Mouse (Mus musculus): ENCODE measurements around the gene Rpp25l. TPM values are rescaled to one million over a fixed set of nuclear protein-coding genes. Genes with fewer than 3 reads are reported as not detected.

Rpp25l gene
- polyA plus RNA-seq, 1 experiment from 2014 or later = 38.0 TPM

DNA sequence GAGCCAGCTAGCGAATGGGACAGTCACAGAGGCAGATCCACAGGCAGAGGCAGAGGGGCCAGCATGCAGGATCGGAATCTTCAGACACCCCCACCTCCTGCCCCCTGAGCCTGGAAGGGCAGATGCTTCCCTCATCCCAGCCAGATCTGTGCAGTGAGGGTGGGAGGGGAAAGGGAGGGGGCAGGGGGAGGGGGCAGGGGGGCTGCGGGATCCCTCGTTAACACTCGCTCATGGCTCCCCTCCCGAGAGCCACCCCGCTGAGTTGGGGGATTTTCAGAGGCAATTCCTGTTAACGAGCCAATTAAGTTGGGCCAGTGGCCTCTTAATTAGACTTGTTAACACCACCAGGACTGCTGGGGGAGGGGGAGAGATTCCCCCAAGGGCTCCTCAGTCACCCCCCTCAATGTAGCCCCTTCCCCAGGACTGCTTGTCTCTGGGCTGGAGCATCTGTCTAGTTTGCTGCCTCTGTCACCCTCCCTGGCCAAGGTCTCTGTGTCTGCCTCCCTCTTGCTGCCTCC is 41.3 kb downstream of the Rpp25l start:
- no peaks in the 10 kb centered on the region for H3K27me3 ChIP-seq (ENCODE audit: control insufficient read depth, insufficient read depth, low read length)
- H3K36me3 ChIP-seq (ENCODE audit: control insufficient read depth, insufficient read depth, low read length) = no peaks in the 10 kb centered on the region
- DNase-seq (ENCODE audit: low spot score) = no peak
- no peak overlapping the region for H3K27ac ChIP-seq (replicated peaks)
- TF ChIP-seq EP300 (optimal IDR thresholded peaks at IDR 0.05) (no peak), CTCF (IDR thresholded peaks at IDR 0.05; ENCODE audit: low read depth) (no peak)
- 38% methylated on average over 8 of the region's 8 CpGs for WGBS
- no peak overlapping the region for H3K4me2 ChIP-seq (replicated peaks; ENCODE audit: low read depth)
- H3K4me3 ChIP-seq (ENCODE audit: low read depth, low read length) = no peak overlapping the region
- H3K4me1 ChIP-seq (replicated peaks; ENCODE audit: control insufficient read depth, insufficient read depth) = peaks cover 2% of the 10 kb centered on the region; the same call in 1 of the 2 replicates
- ATAC-seq (ENCODE audit: low FRiP score, low TSS enrichment) = peak; percentile 34; the same call in 1 of the 2 replicates
- no peak overlapping the region for H3K9ac ChIP-seq (ENCODE audit: low read length)
- H3K9me3 ChIP-seq (ENCODE audit: control insufficient read depth, low read length) = no peaks in the 10 kb centered on the region

DNA sequence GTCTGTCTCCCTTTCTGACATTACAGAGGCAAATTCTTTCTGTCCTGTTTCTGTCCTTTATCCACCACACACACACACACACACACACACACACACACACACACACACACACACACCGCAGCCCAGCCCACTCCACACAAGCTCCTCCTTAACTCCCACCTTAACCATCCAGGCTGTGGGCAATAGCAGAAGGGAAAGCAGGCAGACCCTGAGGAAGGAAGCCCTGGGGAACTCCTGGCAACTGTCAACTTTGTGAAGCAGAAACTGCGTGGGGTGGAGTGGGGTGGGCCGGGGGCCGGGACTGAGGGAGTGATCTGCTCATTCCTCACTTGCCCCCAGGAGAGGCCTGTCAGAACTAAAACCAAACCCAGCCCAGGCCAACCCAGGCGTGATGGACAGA is 41.8 kb downstream of the Rpp25l start:
- 0 out of 2 replicates have a peak, but pooled peaks have one; percentile 11 for ATAC-seq (ENCODE audit: low FRiP score, low TSS enrichment)
- Histone ChIP-seq H3K27ac (replicated peaks) (no peak overlapping the region), H3K36me3 (ENCODE audit: control insufficient read depth, insufficient read depth, low read length) (no peaks in the 10 kb centered on the region), H3K9me3 (ENCODE audit: control insufficient read depth, low read length) (no peaks in the 10 kb centered on the region), H3K4me3 (ENCODE audit: low read depth, low read length) (no peak overlapping the region), H3K4me1 (replicated peaks; ENCODE audit: control insufficient read depth, insufficient read depth) (no peaks in the 10 kb centered on the region; the same call in 1 of the 2 replicates), H3K9ac (ENCODE audit: low read length) (no peak overlapping the region), H3K4me2 (replicated peaks; ENCODE audit: low read depth) (no peak overlapping the region), H3K27me3 (ENCODE audit: control insufficient read depth, insufficient read depth, low read length) (no peaks in the 10 kb centered on the region)
- DNase-seq (ENCODE audit: low spot score) = no peak
- 39% methylated on average over 5 of the region's 5 CpGs for WGBS
- TF ChIP-seq EP300 (optimal IDR thresholded peaks at IDR 0.05) (no peak), CTCF (IDR thresholded peaks at IDR 0.05; ENCODE audit: low read depth) (no peak)

DNA sequence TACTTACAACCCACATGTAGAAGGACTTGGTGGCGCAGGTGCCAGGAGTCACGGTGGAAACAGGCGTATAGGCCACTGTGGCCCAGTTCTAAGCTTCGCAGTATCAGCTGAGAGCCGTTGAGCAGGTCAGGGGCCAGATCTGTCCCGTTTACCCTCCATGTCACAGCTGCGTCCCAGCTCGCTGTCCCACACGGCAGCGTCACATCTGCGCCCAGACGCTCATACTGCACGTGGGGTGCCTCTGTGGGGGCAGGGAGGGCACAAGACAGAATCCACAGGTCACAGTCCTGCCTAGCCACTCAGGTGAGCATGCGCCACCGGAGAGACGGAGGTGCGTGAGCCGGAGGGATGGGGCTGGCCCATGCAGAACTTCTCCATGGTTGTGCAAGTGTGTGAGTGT is 42.5 kb downstream of the Rpp25l start:
- Histone ChIP-seq H3K27ac (replicated peaks) (no peak overlapping the region), H3K27me3 (ENCODE audit: control insufficient read depth, insufficient read depth, low read length) (no peaks in the 10 kb centered on the region), H3K4me2 (replicated peaks; ENCODE audit: low read depth) (no peak overlapping the region), H3K4me3 (ENCODE audit: low read depth, low read length) (no peak overlapping the region), H3K36me3 (ENCODE audit: control insufficient read depth, insufficient read depth, low read length) (no peaks in the 10 kb centered on the region), H3K9me3 (ENCODE audit: control insufficient read depth, low read length) (no peaks in the 10 kb centered on the region), H3K9ac (ENCODE audit: low read length) (no peak overlapping the region), H3K4me1 (replicated peaks; ENCODE audit: control insufficient read depth, insufficient read depth) (no peaks in the 10 kb centered on the region; the same call in 1 of the 2 replicates)
- DNase-seq (ENCODE audit: low spot score) (no peak), ATAC-seq (ENCODE audit: low FRiP score, low TSS enrichment) (no peak)
- 82% methylated on average over 18 of the region's 18 CpGs for WGBS
- TF ChIP-seq CTCF (IDR thresholded peaks at IDR 0.05; ENCODE audit: low read depth) (no peak), EP300 (optimal IDR thresholded peaks at IDR 0.05) (no peak)

- Histone ChIP-seq H3K27ac (replicated peaks) (no peak overlapping the region), H3K4me3 (ENCODE audit: low read depth, low read length) (no peak overlapping the region), H3K9ac (ENCODE audit: low read length) (no peak overlapping the region), H3K27me3 (ENCODE audit: control insufficient read depth, insufficient read depth, low read length) (no peaks in the 10 kb centered on the region), H3K4me1 (replicated peaks; ENCODE audit: control insufficient read depth, insufficient read depth) (no peaks in the 10 kb centered on the region), H3K36me3 (ENCODE audit: control insufficient read depth, insufficient read depth, low read length) (no peaks in the 10 kb centered on the region), H3K9me3 (ENCODE audit: control insufficient read depth, low read length) (no peaks in the 10 kb centered on the region), H3K4me2 (replicated peaks; ENCODE audit: low read depth) (no peak overlapping the region)
- TF ChIP-seq CTCF (IDR thresholded peaks at IDR 0.05; ENCODE audit: low read depth) (no peak), EP300 (optimal IDR thresholded peaks at IDR 0.05) (no peak)
- DNase-seq (ENCODE audit: low spot score) (no peak), ATAC-seq (ENCODE audit: low FRiP score, low TSS enrichment) (no peak)
- WGBS = 68% methylated on average over 11 of the region's 11 CpGs
These were observed 46.7 kb downstream of the Rpp25l start for GRCm38 (mm10) chr4:41666646-41667045.

DNA sequence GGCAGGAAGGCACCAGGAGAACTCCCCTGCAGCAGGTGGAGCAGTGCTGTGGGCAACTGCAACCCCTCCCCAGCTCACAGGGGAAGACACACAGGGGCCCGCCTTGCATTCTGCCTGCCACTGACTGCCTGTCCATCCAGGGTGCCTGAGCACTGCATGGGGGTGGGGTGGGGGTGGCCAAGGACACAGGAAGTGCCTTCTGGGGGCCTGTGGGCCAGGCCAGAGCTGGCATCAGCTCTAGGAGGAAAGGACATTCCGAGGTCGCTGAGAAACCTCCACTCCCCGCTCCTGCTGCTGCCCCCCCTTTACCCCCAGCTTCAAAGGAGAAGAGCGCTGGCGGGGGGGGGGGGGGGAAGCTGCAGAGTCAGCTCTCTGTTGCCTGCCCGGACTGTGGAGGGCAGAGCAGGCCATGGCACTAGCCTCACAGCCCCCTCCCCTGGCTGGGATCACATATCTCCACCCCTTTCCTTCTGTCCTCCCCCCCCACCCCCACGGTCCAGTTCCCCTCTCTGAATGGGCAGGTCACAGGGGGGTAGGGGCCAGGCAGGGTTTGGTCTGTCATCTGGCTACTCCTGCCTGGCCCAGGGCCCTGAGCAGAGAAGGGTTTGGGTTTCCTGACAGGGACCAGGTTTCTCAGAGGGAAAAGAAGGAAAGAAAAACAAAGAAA is 48.2 kb downstream of the Rpp25l start:
- Histone ChIP-seq H3K9ac (ENCODE audit: low read length) (no peak overlapping the region), H3K4me1 (replicated peaks; ENCODE audit: control insufficient read depth, insufficient read depth) (no peaks in the 10 kb centered on the region), H3K27ac (replicated peaks) (no peak overlapping the region), H3K4me3 (ENCODE audit: low read depth, low read length) (no peak overlapping the region), H3K27me3 (ENCODE audit: control insufficient read depth, insufficient read depth, low read length) (no peaks in the 10 kb centered on the region), H3K4me2 (replicated peaks; ENCODE audit: low read depth) (no peak overlapping the region), H3K9me3 (ENCODE audit: control insufficient read depth, low read length) (no peaks in the 10 kb centered on the region), H3K36me3 (ENCODE audit: control insufficient read depth, insufficient read depth, low read length) (no peaks in the 10 kb centered on the region; the same call in 1 of the 2 replicates)
- TF ChIP-seq EP300 (optimal IDR thresholded peaks at IDR 0.05) (no peak), CTCF (IDR thresholded peaks at IDR 0.05; ENCODE audit: low read depth) (no peak)
- 0 out of 2 replicates have a peak, but pooled peaks have one; percentile 27 for ATAC-seq (ENCODE audit: low FRiP score, low TSS enrichment)
- 8% methylated on average over 6 of the region's 8 CpGs for WGBS
- DNase-seq (ENCODE audit: low spot score) = no peak

- no peak for ATAC-seq (ENCODE audit: low FRiP score, low TSS enrichment)
- Histone ChIP-seq H3K9ac (ENCODE audit: low read length) (no peak overlapping the region), H3K4me1 (replicated peaks; ENCODE audit: control insufficient read depth, insufficient read depth) (no peaks in the 10 kb centered on the region), H3K4me2 (replicated peaks; ENCODE audit: low read depth) (no peak overlapping the region), H3K9me3 (ENCODE audit: control insufficient read depth, low read length) (no peaks in the 10 kb centered on the region), H3K27me3 (ENCODE audit: control insufficient read depth, insufficient read depth, low read length) (no peaks in the 10 kb centered on the region), H3K36me3 (ENCODE audit: control insufficient read depth, insufficient read depth, low read length) (no peaks in the 10 kb centered on the region; the same call in 1 of the 2 replicates), H3K27ac (replicated peaks) (no peak overlapping the region), H3K4me3 (ENCODE audit: low read depth, low read length) (no peak overlapping the region)
- DNase-seq (ENCODE audit: low spot score) = no peak
- 34% methylated on average over 7 of the region's 7 CpGs for WGBS
- no peak for TF ChIP-seq EP300 (optimal IDR thresholded peaks at IDR 0.05)
These were observed 48.8 kb downstream of the Rpp25l start for GRCm38 (mm10) chr4:41664533-41664932.
